Mouse (Mus musculus): ENCODE measurements around the gene Vps13d.
"Not testable (repeated sequence)": the region's sequence is repeated elsewhere in the genome, so short reads cannot be mapped to it uniquely, and the experiment has no call there.

Gene Vps13d

DNA sequence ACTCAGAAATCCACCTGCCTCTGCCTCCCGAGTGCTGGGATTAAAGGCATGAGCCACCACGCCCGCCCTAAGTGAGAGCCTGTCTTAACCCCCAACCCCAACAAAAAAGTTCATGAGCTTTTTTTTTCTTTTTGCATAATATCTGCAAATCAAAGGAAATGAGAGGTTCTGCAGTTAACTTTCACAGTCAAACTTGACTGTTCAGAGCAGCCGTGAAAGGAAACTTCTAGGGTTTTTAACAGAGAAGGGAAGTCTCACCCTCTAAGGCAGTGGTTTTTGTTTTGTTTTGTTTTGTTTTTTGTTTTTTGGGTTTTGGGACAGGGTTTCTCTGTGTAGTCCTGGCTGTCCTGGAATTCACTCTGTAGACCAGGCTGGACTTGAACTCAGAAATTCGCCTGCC, 15.8 kb upstream of the Vps13d start:
- DNase-seq = no peak

DNA sequence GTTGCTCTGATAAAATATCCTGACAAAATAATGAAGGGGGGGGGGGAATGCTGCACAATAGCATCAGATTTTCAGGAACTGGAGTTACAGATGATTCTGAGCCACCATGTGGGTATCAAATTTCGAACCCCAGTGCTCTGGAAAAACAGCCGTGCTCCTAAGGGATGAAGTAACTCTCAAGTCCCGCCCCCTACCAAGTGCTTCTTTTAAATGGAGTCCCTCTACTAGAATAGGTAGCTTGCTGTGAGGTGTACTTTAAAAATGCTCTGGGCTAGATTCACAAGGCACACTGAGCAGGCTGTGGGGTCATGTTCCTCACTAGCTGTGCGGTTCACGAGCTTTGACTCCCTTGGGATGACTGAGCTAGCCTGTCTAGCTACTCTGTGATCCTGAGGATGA, 14.9 kb upstream of the Vps13d start:
- DNase-seq = no peak

DNA sequence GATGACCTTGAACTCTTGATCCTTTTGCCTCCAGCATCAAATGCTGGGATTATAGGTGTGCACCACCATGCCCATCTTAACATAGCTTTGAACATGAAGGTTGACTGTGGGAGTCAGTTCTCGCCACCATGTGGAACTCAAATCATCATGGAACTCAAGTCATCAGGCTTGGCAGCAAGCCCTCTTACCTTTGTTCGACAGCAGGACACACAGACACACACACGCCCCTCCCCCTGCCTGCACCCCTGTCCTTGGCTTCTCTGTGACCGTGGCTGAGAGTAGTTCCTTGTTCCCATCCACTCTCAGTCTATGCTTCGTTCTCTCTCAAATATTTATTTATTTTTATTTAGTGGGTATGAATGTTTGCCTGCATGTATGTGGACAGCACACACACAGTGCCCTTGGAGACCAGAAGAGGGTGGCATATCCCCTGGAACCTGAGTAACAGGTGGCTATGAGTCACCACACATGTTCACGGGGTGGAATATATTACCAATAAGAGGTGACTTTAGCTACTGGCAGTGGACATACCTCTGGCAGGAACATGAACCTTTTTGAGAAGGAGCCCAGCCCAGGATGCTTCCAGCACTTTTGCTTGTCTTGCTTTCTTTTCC, 14.4 kb upstream of the Vps13d start:
- DNase-seq = no peak

DNA sequence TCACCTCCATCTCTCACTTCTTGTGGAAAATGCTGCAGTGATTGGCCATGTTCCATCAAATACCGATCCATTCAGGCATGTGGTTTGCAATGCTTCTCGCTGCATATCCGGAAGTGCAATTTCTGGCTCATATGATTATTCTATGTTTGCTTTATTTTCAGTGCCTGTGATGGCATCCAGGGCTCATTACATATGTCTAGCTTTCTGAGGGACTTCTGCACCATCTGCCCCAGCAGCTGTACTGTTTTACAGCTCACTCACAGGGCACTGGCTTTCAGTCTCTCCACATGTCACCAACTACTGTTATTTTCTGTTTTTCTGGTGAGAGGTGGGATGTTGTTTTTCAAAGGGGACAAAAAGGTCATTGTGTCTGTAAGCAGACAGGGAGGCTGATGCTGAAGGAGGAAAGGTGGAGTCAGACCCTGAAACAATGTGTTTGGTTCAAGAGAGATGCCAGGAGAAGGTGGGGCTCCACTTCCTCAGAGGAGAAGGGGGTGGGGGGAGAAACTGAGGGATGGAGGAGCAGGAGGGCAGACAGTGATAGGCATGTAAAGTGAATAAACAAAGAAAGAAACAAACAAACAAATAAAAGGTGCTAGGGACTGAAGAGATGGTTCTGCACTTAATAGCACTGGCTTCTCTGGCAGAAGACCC, 13.0 kb upstream of the Vps13d start:
- no peak for DNase-seq

DNA sequence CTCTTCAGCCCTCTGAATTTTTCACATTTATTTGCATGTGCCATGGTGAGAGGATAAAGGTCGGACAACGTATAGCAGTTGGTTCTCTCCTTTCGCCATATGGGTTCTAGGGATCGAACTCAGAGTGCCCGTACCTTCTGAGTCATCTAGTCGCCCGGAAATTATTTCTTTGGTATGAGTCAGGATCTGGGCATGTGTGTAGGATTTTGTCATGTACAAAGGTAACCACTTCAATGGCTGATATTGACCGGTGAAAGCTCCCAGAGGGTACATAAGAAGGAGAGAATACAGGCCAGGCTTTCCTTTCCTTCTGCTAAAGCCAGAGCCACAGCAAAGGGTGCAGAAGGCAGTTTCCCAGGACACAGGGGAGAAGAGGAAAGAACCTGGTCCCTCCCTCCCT, 10.0 kb upstream of the Vps13d start:
- DNase-seq = no peak

DNA sequence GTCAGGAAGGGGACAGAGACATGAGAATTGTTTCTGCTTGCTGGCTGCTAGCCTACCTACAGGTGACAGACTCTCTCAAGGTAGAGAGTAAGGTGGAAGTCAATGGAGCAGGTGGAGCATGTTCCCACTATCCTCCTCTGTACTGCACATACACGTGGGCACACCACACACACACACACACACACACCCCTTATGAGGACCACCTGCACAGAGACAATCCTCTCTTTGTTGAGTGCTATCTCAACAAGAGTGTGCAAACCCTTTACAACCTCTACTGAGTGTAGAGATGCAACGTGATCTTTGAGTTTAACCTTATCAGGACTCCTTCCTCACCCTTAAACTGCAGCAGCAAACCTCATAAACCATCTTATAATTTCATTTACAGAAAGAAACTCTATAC, 8.5 kb upstream of the Vps13d start:
- no peak for DNase-seq

DNA sequence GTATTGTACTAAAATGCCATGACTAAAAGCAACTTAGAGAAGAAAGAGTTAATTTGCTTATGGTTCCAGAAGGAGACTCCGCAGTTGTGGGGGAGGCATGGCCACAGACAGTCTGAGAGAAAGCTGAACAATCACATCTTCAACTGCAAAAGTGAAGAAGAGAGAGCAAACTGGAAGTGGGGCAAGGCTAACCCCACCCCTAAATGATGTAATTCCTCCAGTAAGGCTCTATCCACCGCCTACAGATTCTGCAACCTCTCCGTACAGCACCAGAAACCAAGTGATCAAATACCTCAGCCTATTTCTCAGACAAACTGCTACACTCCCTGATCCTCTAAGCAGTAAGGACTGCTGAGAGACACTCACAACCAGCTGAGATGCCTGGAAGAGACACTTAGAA, 6.6 kb upstream of the Vps13d start:
- DNase-seq = no peak

DNA sequence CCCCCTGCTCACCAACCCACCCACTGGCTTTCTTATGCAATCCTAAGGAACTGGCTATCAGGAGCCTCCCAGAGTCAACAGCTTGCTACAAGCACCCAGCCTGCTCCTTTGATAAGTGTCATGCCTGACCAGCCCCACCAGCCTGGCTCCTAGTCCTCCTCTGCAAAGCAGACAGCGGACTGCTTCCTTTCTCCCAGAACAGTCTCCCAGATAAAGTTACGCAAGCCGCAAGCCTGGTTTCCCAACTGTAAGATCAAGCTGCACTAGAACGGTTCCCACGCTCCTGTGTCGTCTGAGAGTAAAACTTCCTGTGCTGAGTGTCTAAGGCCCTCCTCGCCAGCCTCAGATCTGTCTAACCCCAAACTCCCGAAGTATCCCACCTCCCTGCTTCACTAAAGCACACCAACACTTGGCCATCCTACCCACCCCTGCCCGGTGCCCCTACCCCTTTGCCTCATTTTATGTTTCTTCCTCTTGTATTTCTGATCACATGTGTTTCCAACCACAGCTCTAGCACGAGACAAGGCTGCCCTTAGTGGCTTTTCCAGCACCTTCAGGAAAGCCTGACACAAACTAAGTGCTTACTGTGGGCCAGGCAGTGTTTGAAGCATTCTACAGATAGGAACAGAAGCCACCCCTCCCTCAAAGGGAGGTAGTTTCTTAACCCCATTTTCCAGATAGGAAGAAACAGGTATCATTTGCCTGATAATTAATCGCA, 5.3 kb upstream of the Vps13d start:
- no peak for DNase-seq

DNA sequence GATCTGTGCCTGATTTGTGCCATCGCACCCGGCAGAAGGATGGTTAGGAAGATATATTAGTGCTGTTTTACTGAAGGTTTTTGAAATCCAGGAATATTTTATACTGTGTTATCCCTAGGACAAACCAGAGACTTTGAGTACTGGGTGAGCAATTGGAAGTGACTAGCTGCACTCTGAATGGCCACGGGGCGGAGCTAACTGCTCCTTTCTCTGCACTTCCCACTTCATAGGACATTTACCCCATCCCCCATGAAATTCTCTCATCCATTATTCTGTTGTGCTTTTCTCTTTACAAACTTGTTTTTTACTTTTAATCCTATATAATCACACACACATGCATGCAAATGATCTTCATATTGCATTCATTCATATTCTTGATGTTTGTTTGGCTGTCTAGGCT, 1.8 kb upstream of the Vps13d start:
- DNase-seq = peak; percentile 44

DNA sequence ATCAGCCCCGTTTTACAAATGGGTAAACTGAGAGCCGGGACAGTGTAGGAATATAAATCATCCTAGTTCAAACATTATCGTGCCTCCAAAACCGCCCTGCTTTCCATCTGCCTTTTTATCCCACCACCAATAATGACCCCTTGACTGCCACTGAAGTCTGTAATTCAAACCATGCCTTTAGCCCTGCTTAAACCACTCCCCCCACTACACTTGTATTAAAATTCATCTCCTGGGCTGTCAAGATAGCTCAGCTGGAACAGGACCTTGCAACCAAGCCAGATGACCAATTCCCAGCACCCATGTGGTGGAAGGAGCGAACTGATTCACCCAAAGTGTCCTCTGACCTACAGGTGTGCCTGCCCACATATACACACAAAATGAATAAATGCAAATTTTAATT, 367 bp upstream of the Vps13d start:
- no peak for DNase-seq

DNA sequence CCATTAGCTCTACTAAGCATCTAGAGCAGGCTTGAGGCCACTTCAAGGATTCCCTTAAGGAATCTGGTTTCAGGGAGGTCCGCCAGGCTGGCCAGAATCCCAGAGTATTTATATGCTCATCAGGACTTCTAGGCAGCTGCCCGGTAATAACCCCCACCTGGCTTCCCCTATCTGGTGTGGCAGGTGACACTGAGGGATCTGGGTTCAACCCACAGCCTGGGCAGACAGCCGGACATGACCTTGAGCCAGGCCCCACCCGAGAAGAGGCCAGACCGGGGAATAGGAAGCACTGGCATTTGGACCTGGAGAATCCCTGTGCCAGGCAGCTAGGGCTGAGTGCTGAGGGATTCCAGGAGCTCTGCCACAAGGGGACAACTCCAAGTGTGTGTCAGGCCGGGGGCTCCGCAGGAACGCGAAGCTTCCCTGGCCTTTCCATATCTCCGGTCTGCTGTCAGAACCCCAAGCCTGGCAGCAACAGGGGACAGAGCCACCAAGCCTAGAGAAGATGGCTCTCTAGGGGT, 754 bp downstream of the Vps13d start:
- peak; percentile 35 for DNase-seq

DNA sequence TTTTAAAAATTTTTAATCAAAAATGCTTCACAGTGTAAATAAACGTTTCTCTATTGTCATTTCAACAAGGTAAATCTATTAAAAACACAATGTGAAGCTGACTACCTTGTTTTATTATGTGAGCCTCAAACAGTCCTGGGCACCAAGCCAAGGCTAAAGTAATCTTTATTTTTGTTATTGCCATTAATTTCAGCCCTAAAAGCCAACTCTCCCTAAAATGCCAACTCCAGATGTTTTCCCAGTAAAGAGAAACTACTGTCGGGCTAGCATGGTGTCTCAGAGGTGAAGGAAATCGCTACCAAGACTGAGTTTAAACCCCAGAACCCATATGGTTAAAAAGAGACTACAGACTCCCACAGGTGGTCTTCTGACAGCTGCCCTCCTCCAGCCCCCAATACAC, 1.4 kb downstream of the Vps13d start:
- DNase-seq = no peak

DNA sequence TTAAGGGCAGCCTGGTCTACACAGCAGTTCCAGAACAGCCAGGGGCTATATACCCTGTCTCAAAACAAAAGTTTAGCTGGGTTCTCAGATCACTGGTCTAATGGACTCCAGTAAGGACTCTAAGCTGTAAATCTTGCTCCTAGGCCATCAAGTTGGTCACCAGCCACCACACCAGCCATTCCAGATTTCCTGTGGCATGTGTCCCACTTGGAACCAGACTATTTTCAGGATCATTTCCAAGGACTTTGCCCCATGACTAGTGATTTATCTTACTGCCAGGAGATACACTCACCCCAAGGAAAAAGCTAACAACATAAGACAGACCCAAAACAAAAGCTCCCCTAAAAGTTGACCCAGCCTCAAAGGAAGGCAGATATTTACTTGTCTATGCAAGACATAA, 2.1 kb downstream of the Vps13d start:
- no peak for DNase-seq

DNA sequence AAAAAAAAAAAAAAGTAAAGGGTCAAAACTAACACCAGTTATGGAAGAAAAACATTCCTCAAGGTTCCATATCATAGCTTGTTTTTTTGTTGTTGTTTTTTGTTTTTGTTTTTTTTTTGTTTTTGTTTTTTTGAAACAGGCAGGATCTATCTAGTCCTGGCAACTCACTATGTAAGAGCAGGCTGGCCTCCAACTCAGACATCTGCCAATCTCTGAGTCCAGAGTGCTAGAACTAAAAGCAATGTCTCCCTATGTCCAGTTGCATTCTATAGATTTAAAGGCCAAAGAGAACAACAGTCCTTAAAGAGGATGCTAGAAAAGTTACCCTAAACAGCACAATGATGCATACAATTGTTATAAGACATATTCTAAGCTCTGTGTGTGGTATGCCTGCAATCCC, 6.2 kb downstream of the Vps13d start:
- DNase-seq = no peak

DNA sequence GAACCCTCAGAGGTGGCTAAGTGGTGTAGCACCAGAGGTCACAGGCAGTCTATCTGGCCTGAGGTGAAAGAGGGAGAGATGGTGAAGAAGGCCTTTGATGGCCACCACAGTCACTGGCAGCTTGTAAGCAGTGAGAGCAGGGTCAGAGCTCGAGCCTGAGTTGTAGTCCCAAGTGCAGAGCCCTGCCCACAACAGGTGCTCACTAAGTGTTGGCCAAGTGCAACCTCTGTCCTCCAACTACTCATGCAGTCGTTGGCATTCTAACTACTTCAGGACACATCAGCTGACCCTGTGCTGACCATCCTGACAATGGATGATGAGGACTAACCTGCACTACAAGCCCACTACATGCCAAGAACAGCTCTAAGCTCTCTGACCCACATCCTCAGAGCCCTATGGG, 7.2 kb downstream of the Vps13d start:
- DNase-seq = no peak

DNA sequence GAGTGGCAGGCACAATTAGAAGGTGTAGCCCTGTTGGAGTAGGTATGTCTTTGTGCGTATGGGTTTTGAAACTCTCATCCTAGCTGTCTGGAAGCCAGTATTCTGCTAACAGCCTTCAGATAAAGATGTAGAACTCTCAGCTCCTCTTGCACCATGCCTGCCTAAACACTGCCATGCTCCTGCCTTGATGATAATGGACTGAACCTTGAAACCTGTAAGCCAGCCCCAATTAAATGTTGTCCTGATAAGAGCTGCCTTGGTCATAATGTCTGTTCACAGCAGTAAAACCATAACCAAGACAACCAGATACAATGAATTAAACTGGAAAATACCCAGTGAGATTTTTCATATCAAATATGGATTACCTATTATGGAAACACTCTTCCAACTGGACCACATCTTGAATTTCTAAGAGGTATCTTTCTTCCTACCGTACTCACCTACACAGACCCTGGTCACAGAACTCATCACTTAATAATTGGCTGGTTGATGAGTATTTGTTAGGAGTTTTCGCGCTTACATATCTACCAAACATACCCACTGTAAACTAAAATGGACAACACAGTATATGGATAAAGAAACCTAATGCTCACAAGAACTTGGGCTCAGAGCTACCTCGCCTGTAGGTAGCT, 15.8 kb downstream of the Vps13d start:
- no peak for DNase-seq

DNA sequence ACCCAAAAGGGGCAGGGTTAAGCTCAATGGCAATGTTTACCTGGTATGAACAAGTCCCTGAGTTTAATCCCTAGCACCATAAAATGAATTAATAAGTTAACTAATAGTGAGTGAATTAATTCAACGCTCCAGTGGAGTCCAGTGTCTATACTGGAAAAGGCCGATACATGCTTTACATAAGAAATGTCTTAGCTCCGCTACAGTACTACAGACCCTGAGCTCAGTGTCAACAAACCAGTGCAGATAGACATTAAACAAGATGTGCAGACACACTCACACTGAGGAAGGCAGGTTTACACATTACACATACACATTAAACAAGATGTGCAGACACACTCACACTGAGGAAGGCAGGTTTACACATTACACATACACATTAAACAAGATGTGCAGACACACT, 29.3 kb downstream of the Vps13d start:
- not testable (repeated sequence) for DNase-seq

DNA sequence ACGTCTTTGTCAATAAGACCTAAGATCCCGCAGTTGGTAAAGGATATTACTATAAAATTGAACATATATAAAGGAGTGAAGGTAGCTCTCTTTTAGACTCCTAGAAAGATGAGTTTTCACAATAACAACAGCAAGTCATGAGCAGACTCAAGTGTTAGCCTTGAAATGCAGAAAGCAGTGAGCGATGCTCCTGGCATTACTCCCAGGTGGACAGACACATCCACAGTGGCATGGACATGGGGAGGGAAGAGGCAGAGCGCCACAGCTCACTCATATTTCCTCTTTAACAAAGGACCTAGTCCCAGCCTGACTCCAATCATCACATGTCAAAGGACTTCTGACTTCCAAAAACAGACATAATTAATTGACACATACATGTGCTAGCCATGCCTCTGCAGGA, 30.7 kb downstream of the Vps13d start:
- no peak for DNase-seq

DNA sequence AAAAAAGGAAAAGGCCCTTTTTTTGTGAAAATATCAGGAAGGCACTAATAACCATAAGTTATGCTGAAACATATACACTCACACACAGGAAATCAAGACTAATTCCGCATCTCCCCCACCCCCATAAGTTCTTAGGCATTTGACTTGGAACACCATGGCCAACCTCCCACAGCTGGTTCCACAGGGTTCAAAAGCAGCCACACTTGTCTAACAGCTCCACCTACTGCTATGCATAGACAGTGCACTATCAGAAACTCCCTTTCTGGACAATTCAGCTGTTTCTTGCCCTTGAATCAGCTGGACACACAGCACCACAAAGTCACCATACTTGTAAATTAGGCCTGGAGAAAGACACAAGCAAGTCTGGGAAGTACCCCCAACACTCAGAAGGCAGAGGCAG, 33.6 kb downstream of the Vps13d start:
- peak; percentile 47 for DNase-seq

DNA sequence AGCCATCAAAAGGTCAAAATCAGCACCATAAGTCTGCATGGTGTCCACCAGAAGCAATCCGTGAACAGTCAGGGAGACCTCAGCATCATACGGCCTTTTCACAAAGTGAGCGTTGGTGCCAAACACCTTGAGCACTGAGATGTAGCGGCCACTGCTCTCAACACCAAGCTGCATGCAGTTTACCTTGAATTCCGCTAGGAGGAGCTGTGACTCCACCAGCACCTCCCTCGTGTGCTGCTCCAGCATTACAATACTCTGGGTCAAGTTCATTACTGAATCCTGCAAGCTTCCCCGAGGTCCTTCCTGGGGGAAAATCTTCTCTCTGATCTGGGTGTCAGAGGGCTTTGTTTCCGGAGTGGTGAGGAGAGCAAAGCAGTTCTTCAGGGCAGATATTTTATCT, 38.8 kb downstream of the Vps13d start:
- DNase-seq = peak; percentile 69

DNA sequence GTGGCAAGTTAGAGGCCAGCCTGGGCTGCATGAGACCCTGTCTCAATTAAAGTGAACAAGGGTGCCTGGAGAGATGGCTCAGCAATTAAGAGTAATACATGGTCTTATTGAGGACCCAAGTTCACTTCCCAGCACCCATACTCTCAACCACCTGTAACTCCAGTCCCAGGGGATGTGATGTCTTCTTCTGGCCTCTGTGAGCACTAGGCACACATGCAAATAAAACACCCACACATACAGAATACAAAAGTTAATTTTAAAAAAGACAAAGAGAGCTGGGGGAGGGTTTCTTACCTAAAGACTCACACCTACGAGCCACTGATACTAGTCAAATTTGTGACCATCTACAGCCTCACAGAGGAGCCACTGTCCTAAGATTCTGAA, 43.7 kb downstream of the Vps13d start:
- DNase-seq = no peak

DNA sequence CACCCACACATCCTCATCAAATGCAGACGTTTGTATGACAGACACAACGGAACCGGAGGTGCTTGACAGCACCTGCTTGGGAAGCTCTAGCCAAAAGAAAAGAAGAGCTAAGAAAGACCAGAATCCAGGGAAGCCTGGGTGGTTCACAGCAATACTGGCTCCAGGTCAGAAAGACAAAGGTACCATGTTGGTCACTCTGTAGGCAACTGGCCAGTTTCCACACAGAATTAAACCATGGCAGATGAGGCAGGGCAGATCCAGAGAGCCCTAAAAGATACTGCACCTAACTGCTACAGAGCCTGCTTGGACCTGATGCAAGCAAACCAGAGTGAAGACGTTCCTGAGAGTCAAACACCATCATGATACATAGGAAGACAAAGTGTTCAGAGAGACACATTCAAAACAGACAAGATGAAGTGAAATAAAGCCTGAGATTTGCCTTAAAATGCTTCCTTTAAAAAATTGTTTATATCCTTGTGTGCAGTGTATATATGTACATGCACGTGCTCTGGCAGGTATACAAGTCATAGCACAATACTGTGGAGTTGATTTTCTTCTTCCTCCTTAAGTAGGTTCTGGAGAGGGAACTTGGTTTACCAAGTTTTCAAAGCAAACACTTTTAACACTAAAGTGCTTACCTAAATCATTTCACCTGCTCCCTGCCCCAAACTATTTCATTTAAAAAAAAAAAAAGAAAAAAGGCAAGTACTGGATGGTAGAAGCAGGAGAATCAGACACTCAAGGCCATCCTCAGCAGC, 44.3 kb downstream of the Vps13d start:
- no peak for DNase-seq

Data from thymus, postnatal 4 days (tissue).